Mouse (Mus musculus): ENCODE measurements at regions not wholly inside any gene's neighbourhood (a gene's known extent, or its start where the extent isn't known, plus 50 kb on each side); places are given as distances from the start of the nearest gene placed in this dataset.

DNA sequence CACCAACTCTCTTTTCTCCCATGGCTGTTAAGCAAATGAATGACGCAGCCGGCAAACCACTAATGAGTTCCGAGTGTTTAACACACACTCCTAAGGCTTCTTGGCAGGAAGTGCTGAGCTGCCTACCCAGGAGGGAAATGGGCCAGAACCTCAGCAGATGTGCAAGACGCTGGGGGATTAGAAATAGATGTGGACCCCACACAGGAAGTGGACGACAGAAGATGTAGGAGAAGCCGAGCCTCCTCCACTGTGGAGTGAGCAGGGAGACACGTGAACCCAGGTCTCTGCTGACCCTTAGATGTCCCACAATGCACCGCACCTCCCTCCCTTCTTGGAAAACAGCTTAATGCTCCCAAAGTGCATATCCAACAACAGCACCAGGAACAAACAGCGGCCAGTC, 94.8 kb upstream of the Hs6st1 start:
- TF ChIP-seq GATA1 (IDR thresholded peaks at IDR 0.05; ENCODE audit: low read length) (no peak), TAL1 (IDR thresholded peaks at IDR 0.05; ENCODE audit: low read length) (no peak)

Measured in erythroblast, embryonic 14.5 days (primary cell).